Mouse (Mus musculus) intestine, embryonic 16.5 days (tissue): ENCODE results near the gene Mfsd12. TPM values are rescaled to one million over a fixed set of nuclear protein-coding genes. Genes with fewer than 3 reads are reported as not detected.

Source experiments
- ATAC-seq: fragments of 200-750 bp; cut with Nextera tagmentation; 2 replicates; pipeline ENCODE4 v1.8.0; 2017; ENCODE audit warnings: moderate TSS enrichment, moderate library complexity
- H3K27ac ChIP-seq: fragments of 300-500 bp; sonication (generic); 2 replicates; pipeline ENCODE4 v1.5.1; 2014; ENCODE audit warnings: mild to moderate bottlenecking, low read length
- H3K27me3 ChIP-seq: fragments of 300-500 bp; sonication (generic); replicated peaks from 2 replicates; pipeline ENCODE4 v1.6.1; 2014; ENCODE audit warnings: low read length, control low read depth, mixed read lengths; ENCODE audit not compliant: control insufficient read depth, insufficient read depth
- H3K36me3 ChIP-seq: fragments of 300-500 bp; sonication (generic); 2 replicates; pipeline ENCODE4 v1.6.1; 2014; ENCODE audit warnings: low read length, control low read depth; ENCODE audit not compliant: control insufficient read depth, insufficient read depth
- H3K4me1 ChIP-seq: fragments of 300-500 bp; sonication (generic); 2 replicates; pipeline ENCODE4 v1.6.1; 2014; ENCODE audit warnings: low read length, control low read depth, mixed read lengths; ENCODE audit not compliant: control insufficient read depth, insufficient read depth
- H3K4me2 ChIP-seq: fragments of 300-500 bp; sonication (generic); 2 replicates; pipeline ENCODE4 v1.6.1; 2014; ENCODE audit warnings: low read depth, low read length, control low read depth
- H3K4me3 ChIP-seq: fragments of 300-500 bp; sonication (generic); 2 replicates; pipeline ENCODE4 v1.5.1; 2014; ENCODE audit warnings: mild to moderate bottlenecking, low read length
- H3K9ac ChIP-seq: fragments of 300-500 bp; sonication (generic); 2 replicates; pipeline ENCODE4 v1.6.1; 2014; ENCODE audit warnings: low read depth, low read length
- H3K9me3 ChIP-seq: fragments of 300-500 bp; sonication (generic); 2 replicates; pipeline ENCODE4 v1.6.1; 2016; ENCODE audit warnings: low read length, control low read depth; ENCODE audit not compliant: control insufficient read depth
- WGBS: fragments of 180-500 bp; shearing (Covaris S2); extraction: QIAGEN DNeasy Blood & Tissue Kit; methylation state at CpG from one replicate; pipeline ENCODE4 v1.1.7; 2014; 5-methylcytosine and 5-hydroxymethylcytosine counted together
- polyA plus RNA-seq: library from polyadenylated mRNA; unstranded; fragments of >200 nt; fragmentation: Nextera tagmentation; extraction: Ambion mirVana; gene quantifications from 2 replicates; pipeline ENCODE4 v1.2.1, GENCODE M21; 2015

Gene Mfsd12
- polyA plus RNA-seq, 1 experiment from 2014 or later: 21.6 TPM

DNA sequence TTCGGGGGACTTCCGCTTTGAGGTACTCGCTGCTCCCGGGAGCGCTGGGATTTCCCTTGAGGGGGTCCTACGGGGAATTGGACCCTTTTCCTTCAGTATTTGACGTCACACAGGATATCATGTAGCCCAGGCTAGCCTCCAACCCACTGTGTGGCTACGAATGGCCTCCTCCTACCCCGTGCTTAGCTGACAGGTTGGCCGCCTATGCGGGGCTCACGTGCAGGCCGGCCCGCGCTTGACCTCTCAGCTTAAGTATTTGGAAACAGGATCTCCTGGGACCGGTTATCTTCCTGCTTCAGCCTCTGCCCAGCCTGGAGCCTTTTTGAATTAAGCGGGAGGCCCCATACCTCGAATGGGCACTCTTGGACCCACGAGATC lies 27.3 kb downstream of the Mfsd12 start:
- H3K4me1 ChIP-seq: peaks cover 25% of the 10 kb centered on the region
- H3K27me3 ChIP-seq: no peaks in the 10 kb centered on the region
- under 1% methylated on average over 19 of the region's 19 CpGs for WGBS
- peak; percentile 11 for ATAC-seq
- peak overlapping the region; percentile 74 for H3K4me3 ChIP-seq
- H3K4me2 ChIP-seq: peak overlapping the region; percentile 66
- no peaks in the 10 kb centered on the region for H3K9me3 ChIP-seq
- H3K9ac ChIP-seq: peak overlapping the region; percentile 80
- peak overlapping the region; percentile 65 for H3K27ac ChIP-seq
- H3K36me3 ChIP-seq: peaks cover 11% of the 10 kb centered on the region

DNA sequence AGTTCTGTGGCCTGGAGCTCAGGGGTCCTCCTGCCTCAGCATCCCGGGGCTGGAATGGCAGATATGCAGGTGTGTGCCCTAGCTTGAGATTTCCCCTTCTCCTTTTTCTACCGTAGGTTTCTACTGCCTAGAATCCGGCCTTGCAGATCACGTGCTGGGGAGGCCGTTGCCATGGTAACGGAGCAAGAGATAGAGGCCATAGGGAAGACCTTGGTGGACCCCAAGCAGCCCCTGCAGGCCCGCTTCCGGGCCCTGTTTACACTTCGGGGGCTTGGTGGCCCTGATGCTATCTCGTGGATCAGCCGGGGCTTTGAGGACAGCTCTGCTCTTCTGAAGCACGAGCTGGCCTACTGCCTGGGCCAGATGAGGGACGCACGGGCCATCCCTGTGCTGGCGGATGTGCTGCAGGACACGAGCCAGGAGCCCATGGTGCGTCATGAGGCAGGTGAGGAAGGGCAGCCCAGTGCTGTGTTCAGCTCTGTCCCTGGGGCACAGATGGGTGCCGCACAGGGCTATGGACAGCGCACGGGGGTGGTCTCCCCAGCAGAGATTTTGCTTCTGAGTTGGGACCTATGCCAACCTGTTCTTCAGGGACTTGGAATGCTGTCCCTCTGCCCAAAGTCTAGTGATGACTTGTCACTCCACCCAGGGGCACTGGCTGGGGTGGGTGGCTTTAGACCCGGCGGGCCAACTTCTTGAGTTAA lies 28.5 kb downstream of the Mfsd12 start:
- Histone ChIP-seq H3K4me1 (peaks cover 26% of the 10 kb centered on the region), H3K4me2 (peak overlapping the region; percentile 66), H3K9ac (peak overlapping the region; percentile 80), H3K36me3 (peaks cover 11% of the 10 kb centered on the region), H3K4me3 (peak overlapping the region; percentile 74), H3K9me3 (no peaks in the 10 kb centered on the region), H3K27me3 (no peaks in the 10 kb centered on the region), H3K27ac (no peak overlapping the region)
- WGBS: 67% methylated on average over 22 of the region's 22 CpGs
- ATAC-seq: no peak

DNA sequence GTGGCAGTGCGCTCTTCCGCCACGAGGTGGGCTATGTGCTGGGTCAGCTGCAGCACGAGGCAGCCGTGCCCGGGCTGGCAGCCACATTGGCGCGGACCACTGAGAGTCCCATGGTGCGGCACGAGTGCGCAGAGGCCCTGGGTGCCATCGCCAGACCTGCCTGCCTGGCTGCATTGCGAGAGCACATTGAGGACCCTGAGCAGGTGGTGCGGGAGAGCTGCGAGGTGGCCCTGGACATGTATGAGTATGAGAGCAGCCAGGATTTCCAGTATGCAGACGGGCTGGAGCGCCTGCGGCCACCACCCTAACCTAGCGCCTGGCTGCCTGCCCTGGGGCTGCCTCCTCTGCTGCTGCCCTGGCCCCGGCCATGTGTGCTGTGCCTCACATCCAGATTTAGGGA lies 30.4 kb downstream of the Mfsd12 start:
- no peak overlapping the region for H3K4me2 ChIP-seq
- 95% methylated on average over 20 of the region's 20 CpGs for WGBS
- 0 out of 2 replicates have a peak overlapping the region, but pooled peaks have one; percentile 4 for H3K27ac ChIP-seq
- peak overlapping the region; percentile 35; the same call in 1 of the 2 replicates for H3K9ac ChIP-seq
- no peak overlapping the region for H3K4me3 ChIP-seq
- H3K36me3 ChIP-seq: peaks cover 11% of the 10 kb centered on the region
- no peaks in the 10 kb centered on the region for H3K9me3 ChIP-seq
- ATAC-seq: no peak
- H3K27me3 ChIP-seq: no peaks in the 10 kb centered on the region
- peaks cover 30% of the 10 kb centered on the region for H3K4me1 ChIP-seq

DNA sequence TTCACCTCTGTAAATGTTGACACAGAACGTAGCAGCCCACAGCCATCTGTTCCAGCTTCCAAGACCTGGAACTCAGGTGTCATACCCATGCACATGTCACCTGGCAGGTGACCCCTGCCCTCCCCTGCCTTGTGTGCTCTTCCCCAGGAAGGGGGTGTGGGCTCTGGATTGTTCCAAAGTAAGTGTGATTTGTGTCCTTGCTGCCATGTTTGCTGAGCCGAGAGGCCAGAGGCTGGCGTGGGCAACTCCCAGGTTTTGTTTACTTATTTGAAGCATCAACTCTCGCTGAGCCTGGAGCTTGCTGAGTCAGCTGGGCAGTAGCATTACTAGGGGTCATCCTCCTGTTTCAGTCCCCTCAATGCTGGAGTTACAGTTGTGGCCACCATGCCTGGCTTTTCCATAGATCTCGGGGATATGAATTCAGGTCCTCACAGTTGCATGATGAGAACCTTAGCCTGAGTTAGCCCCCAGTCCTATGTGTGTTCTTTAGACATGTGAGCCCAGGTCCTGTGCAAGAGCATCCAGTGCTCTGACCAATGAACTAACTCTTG lies 31.3 kb downstream of the Mfsd12 start, which contains the start of gene Gm48552:
Gene Gm48552, plus strand, starts transcription at position 501 of the 551 bp plus-strand sequence.
- 53% methylated on average over 5 of the region's 5 CpGs for WGBS
- Histone ChIP-seq H3K4me2 (no peak within 1 kb of the TSS), H3K9me3 (no peaks in the 10 kb centered on the region), H3K4me3 (no peak within 1 kb of the TSS), H3K27ac (peak within 1 kb of the TSS; percentile 10; the same call in 1 of the 2 replicates), H3K9ac (peak within 1 kb of the TSS; percentile 35), H3K4me1 (peaks cover 35% of the 10 kb centered on the region), H3K27me3 (no peaks in the 10 kb centered on the region), H3K36me3 (peaks cover 11% of the 10 kb centered on the region)
- ATAC-seq: no peak

DNA sequence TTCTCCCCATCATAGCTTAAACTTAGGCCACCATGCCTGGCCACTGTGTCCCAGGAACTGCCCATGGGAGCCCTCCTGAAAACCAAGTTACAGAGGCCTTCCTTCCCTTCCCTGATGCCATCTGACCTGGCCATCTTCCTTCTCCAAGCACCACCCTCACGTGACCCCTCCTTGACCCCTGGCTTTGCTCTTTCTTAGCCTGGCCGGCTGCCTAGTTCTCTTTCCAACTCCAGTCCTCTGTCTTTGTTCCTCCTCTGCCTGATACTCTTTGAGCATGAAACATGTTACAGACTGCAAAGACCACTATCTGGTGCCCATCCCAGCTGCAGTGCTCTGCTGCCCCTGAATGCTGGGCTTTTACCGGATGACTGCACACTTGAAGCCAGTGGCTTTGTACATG lies 32.1 kb downstream of the Mfsd12 start:
- Histone ChIP-seq H3K9me3 (no peaks in the 10 kb centered on the region), H3K36me3 (peaks cover 11% of the 10 kb centered on the region), H3K4me1 (peaks cover 35% of the 10 kb centered on the region), H3K27me3 (no peaks in the 10 kb centered on the region), H3K4me3 (no peak overlapping the region), H3K27ac (peak overlapping the region; percentile 10; the same call in 1 of the 2 replicates), H3K4me2 (no peak overlapping the region), H3K9ac (peak overlapping the region; percentile 27)
- 44% methylated on average over 3 of the region's 3 CpGs for WGBS
- no peak for ATAC-seq

DNA sequence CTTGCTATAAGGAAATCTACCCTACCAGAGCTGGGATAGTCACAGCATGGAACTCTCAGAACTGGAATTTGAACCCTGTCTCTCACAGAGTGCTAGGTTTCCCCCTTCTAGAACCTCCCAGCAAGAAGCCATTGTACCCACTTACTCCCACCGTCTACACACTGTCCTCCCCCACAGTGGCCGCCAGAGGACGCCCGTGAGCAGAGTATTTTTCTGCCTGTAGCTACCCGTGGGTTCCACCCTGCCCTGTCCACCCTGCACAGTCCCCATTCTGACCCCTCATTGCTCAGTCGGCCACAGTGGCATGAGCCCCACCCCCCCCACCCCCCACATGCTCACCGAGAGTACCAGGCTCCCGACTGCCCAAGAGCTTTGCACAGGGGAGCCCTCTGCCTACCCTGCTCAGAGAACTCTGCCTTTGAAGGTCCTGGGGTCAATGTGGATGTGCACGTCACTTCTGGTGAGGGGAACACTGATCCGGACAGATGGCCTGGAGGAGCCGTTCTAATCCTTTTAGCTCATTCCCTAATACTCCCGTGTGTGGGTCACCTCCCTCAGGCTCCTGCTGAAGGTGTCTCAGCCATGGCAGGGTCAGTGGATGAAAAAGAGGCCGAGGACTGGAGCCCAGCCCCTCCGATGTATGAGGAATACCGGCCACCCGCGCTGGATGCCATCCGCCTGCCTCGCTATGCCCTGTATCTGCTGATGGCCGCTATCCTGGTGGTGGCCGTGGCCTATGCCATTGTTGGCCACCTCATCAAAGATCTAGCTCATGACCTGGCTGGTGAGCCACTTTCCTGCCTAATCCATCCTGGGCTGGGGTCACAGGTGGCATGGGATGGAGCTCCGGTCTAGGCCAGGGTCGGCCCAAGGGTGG lies 32.7 kb downstream of the Mfsd12 start:
- 61% methylated on average over 23 of the region's 23 CpGs for WGBS
- Histone ChIP-seq H3K4me3 (no peak overlapping the region), H3K9me3 (no peaks in the 10 kb centered on the region), H3K36me3 (peaks cover 11% of the 10 kb centered on the region), H3K27ac (peak overlapping the region; percentile 10; the same call in 1 of the 2 replicates), H3K9ac (peak overlapping the region; percentile 27), H3K4me1 (peaks cover 32% of the 10 kb centered on the region), H3K27me3 (no peaks in the 10 kb centered on the region), H3K4me2 (no peak overlapping the region)
- ATAC-seq: no peak

DNA sequence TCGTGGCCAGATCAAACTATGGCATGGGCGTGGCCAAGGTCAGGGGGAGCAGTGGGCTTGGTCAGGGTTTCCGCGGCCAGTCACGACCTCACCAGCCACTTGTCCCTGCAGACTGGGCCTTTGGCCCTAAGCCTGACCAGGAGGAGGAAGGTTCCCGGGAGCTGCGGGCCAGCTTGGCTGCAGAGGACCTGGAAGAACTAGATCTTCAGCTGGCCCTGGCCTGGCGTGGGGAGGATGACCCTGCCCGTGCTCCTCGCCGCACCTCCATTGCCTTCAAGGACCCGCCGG lies 33.3 kb downstream of the Mfsd12 start:
- Histone ChIP-seq H3K27ac (no peak overlapping the region), H3K4me1 (peaks cover 27% of the 10 kb centered on the region), H3K9me3 (no peaks in the 10 kb centered on the region), H3K4me3 (no peak overlapping the region), H3K4me2 (no peak overlapping the region), H3K36me3 (peaks cover 11% of the 10 kb centered on the region), H3K27me3 (no peaks in the 10 kb centered on the region), H3K9ac (no peak overlapping the region)
- WGBS: 87% methylated on average over 13 of the region's 13 CpGs
- ATAC-seq: no peak

DNA sequence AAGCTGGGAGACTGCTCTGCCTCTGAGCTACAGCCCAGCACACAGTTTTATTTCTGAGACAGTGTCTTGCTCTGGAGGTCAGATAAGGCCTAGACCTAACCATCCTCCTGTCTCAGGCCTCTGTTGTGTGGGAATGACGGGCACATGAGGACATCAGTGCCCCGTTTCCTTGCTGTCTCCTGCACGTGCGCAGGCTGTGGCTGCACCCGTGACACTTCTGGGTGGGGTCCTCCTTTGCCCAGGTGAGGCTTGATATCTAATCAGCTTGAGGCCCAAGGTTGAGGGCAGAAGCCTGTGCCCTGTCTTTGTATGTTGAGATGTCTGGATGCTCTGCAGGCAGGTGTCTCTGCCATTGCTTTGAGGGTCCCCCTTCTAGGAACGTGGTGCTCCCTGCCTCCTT lies 35.0 kb downstream of the Mfsd12 start:
- peaks cover 10% of the 10 kb centered on the region for H3K36me3 ChIP-seq
- peaks cover 23% of the 10 kb centered on the region for H3K4me1 ChIP-seq
- no peaks in the 10 kb centered on the region for H3K9me3 ChIP-seq
- H3K4me3 ChIP-seq: peak overlapping the region; percentile 50; the same call in 1 of the 2 replicates
- peak overlapping the region; percentile 57 for H3K4me2 ChIP-seq
- 56% methylated on average over 6 of the region's 6 CpGs for WGBS
- peak; percentile 79 for ATAC-seq
- H3K27ac ChIP-seq: peak overlapping the region; percentile 96
- H3K27me3 ChIP-seq: no peaks in the 10 kb centered on the region
- H3K9ac ChIP-seq: peak overlapping the region; percentile 58

DNA sequence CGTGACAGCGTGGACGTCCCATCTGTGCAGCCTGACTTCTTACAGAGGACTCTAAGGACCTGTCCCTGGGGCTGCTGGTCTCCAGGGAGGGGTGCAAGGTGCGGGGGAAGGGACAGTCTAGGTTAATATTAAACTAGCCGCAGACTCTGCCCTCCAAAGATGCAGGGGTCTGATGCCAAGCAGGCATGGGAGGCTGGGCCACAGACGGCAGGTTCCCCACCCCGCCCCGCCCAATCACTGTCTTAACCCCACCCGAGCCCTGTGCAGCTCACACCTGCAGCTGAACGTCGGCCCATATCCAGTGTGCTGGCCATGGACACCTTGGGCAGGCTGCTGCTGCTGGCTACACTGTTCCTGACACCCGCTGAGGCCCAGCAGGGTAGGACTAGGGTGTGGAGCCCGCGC lies 35.5 kb downstream of the Mfsd12 start, which contains the start of gene Smim24:
Gene Smim24, plus strand, starts transcription at position 271 of the 405 bp plus-strand sequence.
- peak within 1 kb of the TSS; percentile 96 for H3K27ac ChIP-seq
- WGBS: 45% methylated on average over 14 of the region's 14 CpGs
- no peaks in the 10 kb centered on the region for H3K9me3 ChIP-seq
- peaks cover 23% of the 10 kb centered on the region for H3K4me1 ChIP-seq
- peak within 1 kb of the TSS; percentile 50 for H3K4me3 ChIP-seq
- peak; percentile 90 for ATAC-seq
- peak within 1 kb of the TSS; percentile 57 for H3K4me2 ChIP-seq
- peak within 1 kb of the TSS; percentile 70 for H3K9ac ChIP-seq
- no peaks in the 10 kb centered on the region for H3K27me3 ChIP-seq
- H3K36me3 ChIP-seq: peaks cover 9% of the 10 kb centered on the region
